Mouse (Mus musculus) testis, adult 2 months (tissue): ENCODE results near the gene Trim8.

ENCODE experiments used
- CTCF ChIP-seq: fragments of 200-500 bp; IDR thresholded peaks from 2 replicates; pipeline ENCODE4 v1.5.1; 2012; ENCODE audit warnings: low read depth, mild to moderate bottlenecking, inconsistent platforms, low read length, moderate library complexity; ENCODE audit not compliant: control insufficient read depth, insufficient read depth, insufficient replicate concordance
- POLR2A ChIP-seq: fragments of 200-500 bp; IDR thresholded peaks from 2 replicates; pipeline ENCODE4 v1.6.1; 2012; ENCODE audit warnings: low read depth, mild to moderate bottlenecking, inconsistent platforms, low read length, moderate library complexity; ENCODE audit not compliant: control insufficient read depth

DNA sequence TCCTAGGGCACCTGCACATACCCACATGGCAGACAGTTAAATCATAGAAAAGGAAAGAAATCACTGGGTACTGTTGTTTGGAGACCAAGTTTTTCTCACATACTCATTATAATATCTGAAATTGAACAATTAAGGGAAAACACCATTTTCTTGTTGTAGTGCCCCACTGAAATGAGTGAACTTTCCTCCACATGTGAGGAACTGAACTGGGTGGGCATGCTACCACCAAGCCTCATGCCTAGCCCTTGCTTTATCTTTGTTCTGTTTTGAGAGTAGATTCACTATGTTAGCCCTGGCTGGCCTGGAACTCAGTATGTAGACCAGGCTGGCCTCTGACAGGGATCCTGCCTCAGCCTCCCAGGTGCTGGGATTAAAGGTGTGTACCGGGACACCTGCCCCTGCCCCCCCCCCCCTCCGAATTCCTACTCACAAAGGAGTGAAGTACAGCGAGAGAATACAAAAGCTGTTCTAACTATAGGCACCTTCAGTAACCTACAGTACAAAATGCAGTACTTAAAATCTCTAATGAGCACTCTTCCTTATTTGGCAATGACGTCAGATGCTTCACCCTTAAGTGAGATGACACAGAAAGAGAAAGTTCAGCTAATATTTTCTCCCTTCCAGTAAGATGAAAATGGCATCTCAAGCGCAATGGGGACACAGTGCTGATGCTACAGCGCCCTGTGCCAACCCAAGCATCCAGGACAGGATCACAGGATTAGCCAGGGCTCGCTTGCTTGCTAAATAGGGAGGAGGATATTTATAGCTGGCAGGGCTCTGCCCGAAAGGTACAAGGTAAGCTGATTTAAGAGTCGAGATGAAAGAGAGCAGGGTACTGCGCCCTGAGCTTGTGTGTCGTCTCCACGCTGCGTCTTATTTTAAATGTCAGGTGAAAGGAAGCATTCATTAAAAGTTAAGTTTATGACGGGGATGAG is 61.3 kb downstream of the Trim8 start:
- TF ChIP-seq POLR2A (no peak), CTCF (no peak)
